Mouse (Mus musculus) embryo, embryonic 10 days (tissue): ENCODE data around the gene Tex13a.

ENCODE experiments used
- DNase-seq: peaks from one replicate; pipeline ENCODE4 v3.0.0-alpha.2; 2015; ENCODE audit warnings: low spot score

The Tex13a gene

DNA sequence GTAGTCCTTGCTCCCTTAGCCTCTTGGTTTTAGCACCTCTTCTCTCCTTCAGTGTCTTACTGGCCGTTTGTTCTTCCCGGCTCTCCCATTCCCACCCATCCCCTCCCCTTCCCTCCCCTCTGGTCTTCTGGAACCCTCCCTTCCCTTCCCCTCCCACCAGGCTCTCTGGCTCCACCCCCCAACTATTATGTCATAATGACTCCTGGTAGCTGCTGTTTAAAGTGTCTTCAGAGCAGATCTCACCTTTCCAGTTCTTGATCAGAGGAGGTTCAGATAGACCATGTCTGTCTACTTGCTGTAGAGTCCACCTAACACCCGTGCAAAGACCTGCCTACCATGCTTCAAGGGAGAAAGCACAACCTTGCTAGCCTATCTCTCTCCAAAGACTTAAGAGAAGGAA lies at the start of gene Tex13a:
TSS of gene Tex13a (minus strand) at position 101 of the 400 bp plus-strand sequence.
- DNase-seq = no peak

DNA sequence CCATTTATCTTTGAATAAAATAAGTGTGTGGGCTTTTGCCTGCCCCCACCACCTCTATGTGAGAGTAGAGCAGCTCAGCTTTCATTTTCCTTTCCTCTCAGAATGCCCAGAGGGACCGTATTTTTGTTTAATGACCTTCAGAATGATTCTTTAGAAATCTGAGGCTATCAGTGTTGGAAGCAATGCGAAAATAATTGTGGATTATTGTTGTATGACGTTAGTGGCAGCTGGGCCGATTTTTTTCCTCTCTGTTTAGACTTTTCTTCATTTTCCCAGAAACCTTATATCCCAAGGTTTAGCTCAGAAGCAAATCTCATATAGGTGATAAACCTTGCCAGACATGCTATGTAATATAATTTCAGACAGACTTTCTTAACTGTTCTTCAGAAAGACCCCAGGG lies 25.2 kb upstream of the Tex13a start:
- DNase-seq = no peak

DNA sequence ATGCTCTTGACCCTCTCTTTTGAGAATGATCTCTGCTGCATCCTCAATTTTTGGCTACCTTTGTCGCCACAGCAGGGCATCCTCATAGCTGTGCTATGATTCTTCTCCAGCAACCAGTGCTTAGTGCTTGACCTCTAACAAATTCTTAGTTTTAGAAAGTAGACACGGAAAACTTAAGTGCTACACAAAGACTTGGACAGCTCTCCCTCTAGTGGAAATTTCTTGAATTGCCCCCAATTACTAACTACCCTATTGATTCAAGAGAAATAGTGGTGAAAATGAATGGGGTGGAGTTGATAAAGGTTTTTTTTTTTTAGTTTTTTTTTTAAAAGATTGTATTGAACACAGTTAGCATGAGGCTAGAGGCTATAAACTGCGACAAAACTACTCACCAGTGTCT lies 39.2 kb downstream of the Tex13a start:
- DNase-seq = peak; percentile 6
